Mouse (Mus musculus) stomach, postnatal 0 days (tissue): Measurements from ENCODE around the gene Eme2. TPM values are rescaled to one million over a fixed set of nuclear protein-coding genes. Genes with fewer than 3 reads are reported as not detected.

Source experiments
- ATAC-seq: fragments of 200-750 bp; cut with Nextera tagmentation; 2 replicates; pipeline ENCODE4 v1.8.0; 2017; ENCODE audit not compliant: low FRiP score, low TSS enrichment
- DNase-seq: peaks from one replicate; pipeline ENCODE4 v3.0.0-alpha.2; 2016; ENCODE audit warnings: low spot score
- H3K27ac ChIP-seq: fragments of 300-500 bp; sonication (generic); replicated peaks from 2 replicates; pipeline ENCODE4 v1.5.1; 2014; ENCODE audit warnings: mild to moderate bottlenecking, control low read depth
- H3K27me3 ChIP-seq: fragments of 300-500 bp; sonication (generic); 2 replicates; pipeline ENCODE4 v1.6.1; 2014; ENCODE audit warnings: low read length; ENCODE audit not compliant: control insufficient read depth, insufficient read depth
- H3K36me3 ChIP-seq: fragments of 300-500 bp; sonication (generic); 2 replicates; pipeline ENCODE4 v1.6.1; 2014; ENCODE audit warnings: low read length, mixed read lengths; ENCODE audit not compliant: control insufficient read depth, insufficient read depth
- H3K4me1 ChIP-seq: fragments of 300-500 bp; sonication (generic); replicated peaks from 2 replicates; pipeline ENCODE4 v1.6.1; 2014; ENCODE audit warnings: antibody characterized with exemption; ENCODE audit not compliant: control insufficient read depth, insufficient read depth
- H3K4me2 ChIP-seq: fragments of 300-500 bp; sonication (generic); replicated peaks from 2 replicates; pipeline ENCODE4 v1.6.1; 2014; ENCODE audit warnings: low read depth, mild to moderate bottlenecking, control low read depth, moderate library complexity
- H3K4me3 ChIP-seq: fragments of 300-500 bp; sonication (generic); 2 replicates; pipeline ENCODE4 v1.5.1; 2014; ENCODE audit warnings: low read depth, low read length, control low read depth
- H3K9ac ChIP-seq: fragments of 300-500 bp; sonication (generic); 2 replicates; pipeline ENCODE4 v1.6.1; 2014; ENCODE audit warnings: mild to moderate bottlenecking, low read length, control low read depth, mixed read lengths
- H3K9me3 ChIP-seq: fragments of 300-500 bp; sonication (generic); 2 replicates; pipeline ENCODE4 v1.6.1; 2016; ENCODE audit warnings: low read length; ENCODE audit not compliant: control insufficient read depth
- CTCF ChIP-seq: IDR thresholded peaks from 2 replicates; pipeline ENCODE4 v1.5.1; 2016; ENCODE audit warnings: antibody characterized with exemption, low read depth, mild to moderate bottlenecking, moderate library complexity
- EP300 ChIP-seq: optimal IDR thresholded peaks from 2 replicates; pipeline ENCODE3; 2016; ENCODE audit warnings: antibody characterized with exemption
- whole genome bisulfite sequencing: fragments of 180-500 bp; shearing (Covaris S2); extraction: QIAGEN DNeasy Blood & Tissue Kit; methylation state at CpG from one replicate; pipeline ENCODE4 v1.1.7; 2014; 5-methylcytosine and 5-hydroxymethylcytosine counted together
- polyA plus RNA-seq: library from polyadenylated mRNA; unstranded; fragments of >200 nt; fragmentation: Nextera tagmentation; extraction: Ambion mirVana; gene quantifications from 2 replicates; pipeline ENCODE4 v1.2.1, GENCODE M21; 2015

Eme2 gene
- polyA plus RNA-seq, 1 experiment from 2014 or later = 15.6 TPM

DNA sequence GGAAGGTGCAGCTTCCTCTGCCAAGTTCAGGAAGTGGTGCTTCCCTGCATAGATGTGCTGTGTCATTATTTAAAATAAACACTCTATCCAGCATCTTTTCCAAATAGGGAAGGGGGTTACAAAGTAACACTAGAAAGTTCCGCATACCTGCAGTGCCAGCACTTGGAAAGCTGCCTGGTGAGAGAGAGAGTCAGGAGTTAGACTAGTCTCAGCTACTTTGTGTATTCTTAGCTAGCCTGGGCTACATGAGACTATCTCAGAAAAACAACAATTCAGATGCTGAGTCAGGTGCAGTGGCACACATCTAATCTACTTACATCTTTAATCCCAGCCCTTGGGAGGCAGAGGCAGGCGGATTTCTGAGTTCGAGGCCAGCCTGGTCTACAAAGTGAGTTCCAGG is 33.1 kb downstream of the Eme2 start:
- no peak for ATAC-seq
- Histone ChIP-seq H3K27ac (no peak overlapping the region), H3K9me3 (no peaks in the 10 kb centered on the region), H3K4me3 (no peak overlapping the region), H3K4me2 (no peak overlapping the region), H3K36me3 (peaks cover 14% of the 10 kb centered on the region), H3K9ac (no peak overlapping the region), H3K4me1 (no peaks in the 10 kb centered on the region), H3K27me3 (no peaks in the 10 kb centered on the region)
- DNase-seq = no peak
- WGBS = 95% methylated on average over 3 of the region's 3 CpGs
- no peak for TF ChIP-seq EP300
- no peak for TF ChIP-seq CTCF

DNA sequence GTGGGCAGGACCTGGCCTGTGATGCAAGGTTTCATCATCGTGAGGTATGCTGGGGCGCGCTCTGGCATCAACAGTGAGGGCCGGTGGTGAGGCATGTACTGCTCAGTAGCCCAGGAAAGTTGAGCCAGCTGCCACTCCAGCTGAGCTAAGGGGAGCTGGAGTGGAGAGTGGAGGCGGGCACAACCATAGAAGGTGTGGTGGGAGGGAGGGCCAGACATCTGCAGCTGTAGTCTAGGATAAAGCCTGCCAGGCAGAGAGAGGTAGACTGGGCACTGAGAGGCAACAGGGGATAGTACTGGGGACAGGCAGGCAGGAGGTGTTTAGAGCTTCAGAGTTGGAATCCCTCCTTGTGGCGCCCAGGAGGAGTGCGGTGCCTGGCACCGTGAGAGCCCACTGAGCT is 34.8 kb downstream of the Eme2 start:
- TF ChIP-seq EP300 (no peak), CTCF (no peak)
- Histone ChIP-seq H3K4me2 (no peak overlapping the region), H3K9me3 (no peaks in the 10 kb centered on the region), H3K4me1 (no peaks in the 10 kb centered on the region), H3K4me3 (no peak overlapping the region), H3K27ac (no peak overlapping the region), H3K9ac (no peak overlapping the region), H3K36me3 (peaks cover 21% of the 10 kb centered on the region), H3K27me3 (no peaks in the 10 kb centered on the region)
- DNase-seq = no peak
- WGBS = 91% methylated on average over 8 of the region's 8 CpGs
- peak; percentile 25; the same call in 1 of the 2 replicates for ATAC-seq

DNA sequence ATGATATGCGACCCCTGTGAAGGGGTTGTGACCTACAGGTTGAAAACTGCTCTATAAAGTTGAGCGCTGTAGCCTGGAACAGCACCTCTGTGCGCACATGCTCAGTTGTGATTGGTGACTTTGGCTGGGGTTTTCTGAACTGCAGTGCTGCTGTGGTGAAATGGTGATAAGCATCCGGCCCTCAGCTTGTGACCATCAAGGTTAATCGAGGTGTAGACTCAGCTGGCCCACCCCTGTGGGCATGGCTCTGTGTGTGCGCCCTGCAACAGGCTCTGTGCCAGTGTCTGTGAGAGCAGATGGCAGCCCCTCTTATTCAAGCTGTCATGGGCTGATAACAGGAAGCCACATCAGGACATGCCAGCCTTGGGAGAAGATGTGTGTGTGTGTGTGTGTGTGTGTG is 35.9 kb downstream of the Eme2 start:
- H3K36me3 ChIP-seq = peaks cover 19% of the 10 kb centered on the region
- TF ChIP-seq EP300 (no peak), CTCF (no peak)
- H3K9me3 ChIP-seq = no peaks in the 10 kb centered on the region
- no peak overlapping the region for H3K4me2 ChIP-seq
- no peaks in the 10 kb centered on the region for H3K4me1 ChIP-seq
- WGBS = 88% methylated on average over 6 of the region's 6 CpGs
- H3K9ac ChIP-seq = no peak overlapping the region
- ATAC-seq = no peak
- no peak overlapping the region for H3K27ac ChIP-seq
- no peaks in the 10 kb centered on the region for H3K27me3 ChIP-seq
- DNase-seq = no peak
- H3K4me3 ChIP-seq = no peak overlapping the region

DNA sequence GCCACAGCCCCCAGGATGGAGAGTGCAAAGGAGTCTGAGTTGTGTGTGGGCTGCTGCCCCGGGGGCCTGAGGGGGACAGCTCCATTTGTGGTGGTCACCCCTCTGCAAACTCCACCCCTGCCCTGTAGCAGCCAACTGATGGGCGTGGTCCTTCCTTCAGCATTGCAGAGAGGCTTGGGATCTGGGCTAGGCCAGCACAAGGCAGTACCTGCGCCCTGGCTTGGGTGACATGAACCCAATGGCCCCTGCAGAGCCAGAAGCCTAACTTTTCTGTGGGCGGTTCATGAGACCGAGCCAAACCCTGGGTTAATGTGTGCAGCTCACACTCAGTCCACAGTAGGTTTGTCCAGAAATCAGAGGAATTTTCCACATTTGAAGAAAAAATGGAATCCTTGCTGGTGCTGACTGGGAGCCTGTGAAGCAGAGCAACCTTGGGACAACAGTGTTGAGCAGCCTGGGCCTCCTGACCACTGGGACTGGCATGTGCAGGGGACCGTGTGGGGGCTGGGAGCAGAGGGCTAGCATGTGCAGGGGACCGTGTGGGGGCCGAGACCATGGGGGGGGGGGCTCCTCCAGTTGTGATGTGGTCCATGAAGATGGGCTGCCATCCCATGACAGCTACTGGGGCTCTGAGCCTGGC is 36.9 kb downstream of the Eme2 start:
- Histone ChIP-seq H3K4me2 (no peak overlapping the region), H3K27me3 (no peaks in the 10 kb centered on the region), H3K27ac (no peak overlapping the region), H3K9ac (no peak overlapping the region), H3K4me1 (no peaks in the 10 kb centered on the region), H3K36me3 (peaks cover 15% of the 10 kb centered on the region), H3K9me3 (no peaks in the 10 kb centered on the region), H3K4me3 (no peak overlapping the region)
- DNase-seq (no peak), ATAC-seq (0 out of 2 replicates have a peak, but pooled peaks have one; percentile 15)
- 85% methylated on average over 8 of the region's 8 CpGs for WGBS
- no peak for TF ChIP-seq CTCF
- no peak for TF ChIP-seq EP300

DNA sequence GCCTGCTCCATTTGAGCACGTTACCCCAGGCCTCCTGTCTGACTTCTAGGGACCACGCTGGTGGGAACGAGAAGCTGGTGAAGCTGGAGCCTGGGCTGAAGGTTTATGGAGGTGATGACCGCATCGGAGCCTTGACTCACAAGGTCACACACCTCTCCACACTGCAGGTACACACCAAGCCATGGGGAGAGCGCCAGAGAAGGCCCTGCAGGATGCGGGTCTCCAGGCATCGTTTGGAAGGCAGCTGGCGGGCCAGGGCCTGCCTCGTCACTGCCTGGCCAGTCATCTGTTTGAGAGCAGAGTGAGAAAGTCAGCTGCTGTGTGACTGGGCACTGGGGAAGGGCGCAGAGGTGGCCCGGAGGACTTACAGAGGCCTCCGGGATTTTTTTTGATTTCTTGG is 38.3 kb downstream of the Eme2 start:
- no peaks in the 10 kb centered on the region for H3K27me3 ChIP-seq
- TF ChIP-seq CTCF = no peak
- no peak for TF ChIP-seq EP300
- H3K9ac ChIP-seq = no peak overlapping the region
- H3K27ac ChIP-seq = no peak overlapping the region
- peaks cover 15% of the 10 kb centered on the region for H3K36me3 ChIP-seq
- no peak overlapping the region for H3K4me2 ChIP-seq
- no peak overlapping the region for H3K4me3 ChIP-seq
- no peaks in the 10 kb centered on the region for H3K9me3 ChIP-seq
- H3K4me1 ChIP-seq = no peaks in the 10 kb centered on the region
- ATAC-seq (no peak), DNase-seq (no peak)
- 93% methylated on average over 13 of the region's 13 CpGs for WGBS

DNA sequence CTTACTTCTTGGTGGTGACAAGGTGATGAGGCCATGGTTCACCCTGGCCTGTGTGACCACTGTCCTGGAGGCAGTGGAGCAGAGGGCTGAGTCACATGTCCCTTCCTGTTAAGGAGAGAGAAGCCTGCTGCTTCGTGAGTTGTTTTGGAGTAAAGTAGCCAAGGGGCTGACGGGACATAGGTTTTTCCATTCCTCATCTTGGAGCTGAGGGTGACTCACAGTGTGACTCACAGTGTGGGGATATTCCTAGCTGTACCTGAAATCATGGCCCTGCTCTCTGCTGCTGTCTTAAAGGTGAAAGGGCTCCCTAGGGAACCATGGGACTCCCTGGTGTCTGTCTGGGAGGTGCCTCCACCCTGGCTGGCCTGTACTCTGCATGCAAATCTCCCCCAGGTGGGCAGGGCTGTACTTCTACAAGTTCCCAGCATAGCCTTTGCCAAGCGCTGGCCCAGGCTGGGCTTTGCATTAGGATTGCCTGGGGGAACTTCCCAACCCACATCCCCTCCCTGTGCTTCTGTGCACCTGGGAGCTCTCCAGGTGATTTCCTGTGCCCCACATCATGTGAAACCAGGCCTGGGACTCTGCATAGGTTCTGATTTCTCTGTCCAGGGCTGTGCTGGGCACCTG is 38.9 kb downstream of the Eme2 start:
- WGBS = 77% methylated on average over 3 of the region's 3 CpGs
- no peak for ATAC-seq
- Histone ChIP-seq H3K4me2 (no peak overlapping the region), H3K9me3 (no peaks in the 10 kb centered on the region), H3K4me1 (no peaks in the 10 kb centered on the region), H3K4me3 (no peak overlapping the region), H3K27me3 (no peaks in the 10 kb centered on the region), H3K9ac (no peak overlapping the region), H3K27ac (no peak overlapping the region; the same call in 1 of the 2 replicates), H3K36me3 (peaks cover 9% of the 10 kb centered on the region; the same call in 1 of the 2 replicates)
- DNase-seq = no peak
- TF ChIP-seq CTCF (no peak), EP300 (no peak)
